Mouse (Mus musculus) embryonic facial prominence, embryonic 12.5 days (tissue): ENCODE measurements around the gene Nmi. TPM values are rescaled to one million over a fixed set of nuclear protein-coding genes. Genes with fewer than 3 reads are reported as not detected.
A peak's percentile ranks its signal among the peaks of the same experiment; 100 is the strongest.
"Not testable (repeated sequence)": the region's sequence is repeated elsewhere in the genome, so short reads cannot be mapped to it uniquely, and the experiment has no call there.

Source experiments
- ATAC-seq: fragments of 200-750 bp; cut with Nextera tagmentation; 2 replicates; pipeline ENCODE4 v1.8.0; 2017; ENCODE audit not compliant: insufficient number of reproducible peaks, insufficient read depth, low FRiP score, low TSS enrichment
- H3K27ac ChIP-seq: fragments of 300-500 bp; sonication (generic); 2 replicates; pipeline ENCODE4 v1.5.1; 2016; ENCODE audit warnings: mild to moderate bottlenecking
- H3K27me3 ChIP-seq: fragments of 300-500 bp; sonication (generic); 2 replicates; pipeline ENCODE4 v1.6.1; 2016; ENCODE audit warnings: mild to moderate bottlenecking, moderate library complexity
- H3K36me3 ChIP-seq: fragments of 300-500 bp; sonication (generic); 2 replicates; pipeline ENCODE4 v1.6.1; 2016; ENCODE audit warnings: mild to moderate bottlenecking
- H3K4me1 ChIP-seq: fragments of 300-500 bp; sonication (generic); 2 replicates; pipeline ENCODE4 v1.6.1; 2016
- H3K4me2 ChIP-seq: fragments of 300-500 bp; sonication (generic); replicated peaks from 2 replicates; pipeline ENCODE4 v1.6.1; 2016; ENCODE audit warnings: mild to moderate bottlenecking, moderate library complexity
- H3K4me3 ChIP-seq: fragments of 300-500 bp; sonication (generic); 2 replicates; pipeline ENCODE4 v1.5.1; 2016; ENCODE audit warnings: mild to moderate bottlenecking
- H3K9ac ChIP-seq: fragments of 300-500 bp; sonication (generic); 2 replicates; pipeline ENCODE4 v1.6.1; 2016; ENCODE audit warnings: mild to moderate bottlenecking, moderate library complexity
- H3K9me3 ChIP-seq: fragments of 300-500 bp; sonication (generic); 2 replicates; pipeline ENCODE4 v1.6.1; 2016; ENCODE audit warnings: mild to moderate bottlenecking, moderate library complexity
- WGBS: fragments of 180-500 bp; shearing (Covaris S2); methylation state at CpG from one replicate; pipeline ENCODE4 v1.1.7; 2016; 5-methylcytosine and 5-hydroxymethylcytosine counted together
- polyA plus RNA-seq: library from polyadenylated mRNA; unstranded; fragments of >200 nt; fragmentation: Nextera tagmentation; extraction: Ambion mirVana; gene quantifications from 2 replicates; pipeline ENCODE4 v1.2.1, GENCODE M21; 2016

The Nmi gene
- 8.1 and 11.7 TPM in 2 replicates for polyA plus RNA-seq

- peak within 1 kb of the TSS; percentile 49 for H3K4me3 ChIP-seq
- peak within 1 kb of the TSS; percentile 63 for H3K9ac ChIP-seq
- peak within 1 kb of the TSS; percentile 67 for H3K4me2 ChIP-seq
- no peaks in the 10 kb centered on the region for H3K4me1 ChIP-seq
- WGBS: 75% methylated on average over 9 of the region's 9 CpGs
- H3K27me3 ChIP-seq: no peaks in the 10 kb centered on the region
- no peaks in the 10 kb centered on the region for H3K36me3 ChIP-seq
- no peak for ATAC-seq
- H3K27ac ChIP-seq: peak within 1 kb of the TSS; percentile 72
- no peaks in the 10 kb centered on the region for H3K9me3 ChIP-seq
Observed at GRCm38 (mm10) chr2:51973410-51973968, at the start of gene Nmi. Gene Nmi, minus strand, starts transcription at chr2:51973494.

GRCm38 (mm10) chr2:52016361-52016760 lies 43.1 kb upstream of the Nmi start:
- no peaks in the 10 kb centered on the region for H3K9me3 ChIP-seq
- no peaks in the 10 kb centered on the region for H3K36me3 ChIP-seq
- no peak overlapping the region for H3K27ac ChIP-seq
- no peak for ATAC-seq
- no peak overlapping the region for H3K9ac ChIP-seq
- H3K4me1 ChIP-seq: 0 out of 2 replicates have a peak, but pooled peaks cover 7% of the 10 kb centered on the region
- H3K4me3 ChIP-seq: no peak overlapping the region
- H3K27me3 ChIP-seq: no peaks in the 10 kb centered on the region
- H3K4me2 ChIP-seq: no peak overlapping the region
- WGBS: 37% methylated on average over 7 of the region's 7 CpGs

GRCm38 (mm10) chr2:52013306-52013820 lies 40.1 kb upstream of the Nmi start:
- Histone ChIP-seq H3K36me3 (no peaks in the 10 kb centered on the region), H3K27ac (no peak overlapping the region), H3K4me1 (0 out of 2 replicates have a peak, but pooled peaks cover 7% of the 10 kb centered on the region), H3K9ac (no peak overlapping the region), H3K27me3 (no peaks in the 10 kb centered on the region), H3K9me3 (no peaks in the 10 kb centered on the region), H3K4me2 (no peak overlapping the region), H3K4me3 (no peak overlapping the region)
- ATAC-seq: no peak
- 66% methylated on average over 9 of the region's 9 CpGs for WGBS

GRCm38 (mm10) chr2:52011820-52012219 lies 38.5 kb upstream of the Nmi start:
- H3K4me2 ChIP-seq, H3K4me3 ChIP-seq, H3K9me3 ChIP-seq, H3K9ac ChIP-seq, H3K27ac ChIP-seq, H3K36me3 ChIP-seq, ATAC-seq, H3K4me1 ChIP-seq, H3K27me3 ChIP-seq: not testable (repeated sequence)
- WGBS: 89% methylated on average over 3 of the region's 3 CpGs

DNA sequence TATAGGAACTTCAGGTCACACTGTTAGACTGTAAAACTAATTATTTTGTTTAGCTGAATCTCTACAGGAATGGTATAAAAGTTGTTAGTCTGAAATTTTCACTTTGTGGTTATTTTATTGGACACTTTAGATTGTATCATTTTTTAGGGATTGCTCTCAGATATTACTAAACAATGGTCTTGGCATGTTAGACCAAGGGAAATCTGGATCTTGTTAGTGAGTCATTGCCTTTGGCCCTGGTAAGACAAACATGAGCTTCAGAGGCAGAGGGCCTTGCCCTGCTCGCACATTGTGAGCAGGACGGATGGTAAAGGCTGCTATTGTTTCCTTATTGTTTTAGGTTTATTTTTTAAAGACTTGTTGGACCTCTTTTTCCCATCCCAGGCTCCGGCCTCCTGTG lies 33.1 kb upstream of the Nmi start:
- Histone ChIP-seq H3K36me3 (no peaks in the 10 kb centered on the region), H3K4me1 (no peaks in the 10 kb centered on the region), H3K9ac (no peak overlapping the region), H3K4me3 (no peak overlapping the region), H3K27ac (no peak overlapping the region), H3K9me3 (no peaks in the 10 kb centered on the region), H3K4me2 (no peak overlapping the region), H3K27me3 (no peaks in the 10 kb centered on the region)
- 33% methylated on average over 3 of the region's 3 CpGs for WGBS
- no peak for ATAC-seq

- H3K9me3 ChIP-seq, H3K27me3 ChIP-seq, H3K4me3 ChIP-seq, H3K4me2 ChIP-seq, H3K9ac ChIP-seq, ATAC-seq, H3K27ac ChIP-seq, H3K4me1 ChIP-seq, H3K36me3 ChIP-seq: not testable (repeated sequence)
- WGBS: 91% methylated on average over 10 of the region's 10 CpGs
Observed at GRCm38 (mm10) chr2:52002299-52002698, 29.0 kb upstream of the Nmi start.

DNA sequence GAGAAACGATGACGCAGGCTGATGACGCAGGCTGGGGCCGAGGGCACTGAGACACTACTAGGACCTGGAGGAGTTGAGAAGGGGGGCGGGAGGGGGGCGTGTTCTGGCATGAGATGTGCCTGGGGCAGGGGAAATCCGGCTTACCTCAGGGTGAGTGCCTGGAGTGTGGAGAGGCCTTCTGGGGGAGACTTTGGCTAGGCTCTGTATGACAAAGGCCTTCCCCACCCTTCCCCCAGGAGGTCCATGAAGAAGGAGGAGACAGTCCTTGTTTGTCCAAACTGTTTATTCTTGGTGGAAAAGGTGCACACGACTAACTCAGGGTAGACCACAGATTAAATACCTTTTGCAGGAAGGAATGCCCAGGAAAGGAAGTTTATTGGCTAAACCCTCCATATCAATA lies 28.2 kb upstream of the Nmi start:
- no peaks in the 10 kb centered on the region for H3K9me3 ChIP-seq
- 80% methylated on average over 8 of the region's 8 CpGs for WGBS
- no peak overlapping the region for H3K27ac ChIP-seq
- no peak overlapping the region for H3K9ac ChIP-seq
- no peaks in the 10 kb centered on the region for H3K4me1 ChIP-seq
- H3K27me3 ChIP-seq: no peaks in the 10 kb centered on the region
- no peak overlapping the region for H3K4me3 ChIP-seq
- H3K4me2 ChIP-seq: no peak overlapping the region
- no peak for ATAC-seq
- H3K36me3 ChIP-seq: no peaks in the 10 kb centered on the region

DNA sequence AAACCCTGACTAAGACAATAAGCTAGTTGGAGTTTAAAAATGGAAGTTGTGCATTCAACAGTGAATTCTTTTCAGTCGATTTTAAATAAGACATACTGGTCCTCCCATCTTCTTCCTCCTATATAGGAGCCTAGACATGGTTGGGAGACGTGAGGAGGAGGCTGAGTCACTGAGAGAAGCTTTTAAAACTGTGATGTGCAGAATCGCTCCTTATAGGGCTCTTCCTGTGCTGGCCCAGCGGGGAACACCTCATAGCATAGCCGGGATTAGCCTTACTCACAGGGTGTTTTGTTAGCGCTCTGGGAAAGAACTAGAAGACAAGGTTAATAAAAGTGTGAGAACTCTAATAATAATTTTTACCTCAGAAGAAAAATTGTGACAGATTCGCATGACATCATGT lies 26.7 kb upstream of the Nmi start:
- ATAC-seq: no peak
- Histone ChIP-seq H3K27me3 (no peaks in the 10 kb centered on the region), H3K4me3 (no peak overlapping the region), H3K4me1 (no peaks in the 10 kb centered on the region), H3K27ac (no peak overlapping the region), H3K9ac (no peak overlapping the region), H3K9me3 (no peaks in the 10 kb centered on the region), H3K4me2 (no peak overlapping the region), H3K36me3 (no peaks in the 10 kb centered on the region)
- 59% methylated on average over 7 of the region's 7 CpGs for WGBS

- Histone ChIP-seq H3K27ac (no peak overlapping the region), H3K4me3 (no peak overlapping the region), H3K4me2 (no peak overlapping the region), H3K27me3 (no peaks in the 10 kb centered on the region), H3K36me3 (no peaks in the 10 kb centered on the region), H3K9ac (no peak overlapping the region), H3K9me3 (no peaks in the 10 kb centered on the region), H3K4me1 (no peaks in the 10 kb centered on the region)
- WGBS: 91% methylated on average over 6 of the region's 6 CpGs
- ATAC-seq: no peak
Observed at GRCm38 (mm10) chr2:51991447-51991846, 18.2 kb upstream of the Nmi start.

GRCm38 (mm10) chr2:51989559-51989958 lies 16.3 kb upstream of the Nmi start:
- ATAC-seq: no peak
- H3K9ac ChIP-seq: no peak overlapping the region
- no peaks in the 10 kb centered on the region for H3K9me3 ChIP-seq
- H3K27ac ChIP-seq: no peak overlapping the region
- H3K4me3 ChIP-seq: no peak overlapping the region
- H3K36me3 ChIP-seq: no peaks in the 10 kb centered on the region
- WGBS: 85% methylated on average over 2 of the region's 2 CpGs
- no peak overlapping the region for H3K4me2 ChIP-seq
- H3K27me3 ChIP-seq: no peaks in the 10 kb centered on the region
- no peaks in the 10 kb centered on the region for H3K4me1 ChIP-seq

DNA sequence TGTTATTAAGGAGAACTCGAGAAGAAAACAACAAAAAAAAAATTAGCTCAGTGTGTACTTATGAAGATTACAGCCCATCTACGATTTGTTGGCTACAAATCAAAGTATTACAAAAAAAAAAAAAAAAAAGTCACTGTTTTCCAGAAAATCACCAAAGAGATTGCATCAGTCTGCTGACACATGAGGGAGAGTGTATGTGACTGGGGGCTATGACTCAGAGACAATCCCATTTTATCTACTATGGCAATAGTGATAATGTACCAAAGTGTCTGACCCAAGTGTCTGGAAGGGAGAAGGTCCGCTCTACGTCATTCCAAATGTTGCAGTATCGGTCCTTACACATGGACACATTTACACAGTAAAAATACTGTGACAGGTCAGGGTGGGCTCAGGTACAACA lies 13.4 kb upstream of the Nmi start:
- H3K9me3 ChIP-seq: no peaks in the 10 kb centered on the region
- no peak overlapping the region for H3K9ac ChIP-seq
- no peak overlapping the region for H3K4me2 ChIP-seq
- WGBS: 82% methylated on average over 5 of the region's 5 CpGs
- H3K27ac ChIP-seq: no peak overlapping the region
- H3K4me3 ChIP-seq: no peak overlapping the region
- H3K4me1 ChIP-seq: peaks cover 3% of the 10 kb centered on the region
- no peaks in the 10 kb centered on the region for H3K36me3 ChIP-seq
- no peaks in the 10 kb centered on the region for H3K27me3 ChIP-seq
- ATAC-seq: no peak

DNA sequence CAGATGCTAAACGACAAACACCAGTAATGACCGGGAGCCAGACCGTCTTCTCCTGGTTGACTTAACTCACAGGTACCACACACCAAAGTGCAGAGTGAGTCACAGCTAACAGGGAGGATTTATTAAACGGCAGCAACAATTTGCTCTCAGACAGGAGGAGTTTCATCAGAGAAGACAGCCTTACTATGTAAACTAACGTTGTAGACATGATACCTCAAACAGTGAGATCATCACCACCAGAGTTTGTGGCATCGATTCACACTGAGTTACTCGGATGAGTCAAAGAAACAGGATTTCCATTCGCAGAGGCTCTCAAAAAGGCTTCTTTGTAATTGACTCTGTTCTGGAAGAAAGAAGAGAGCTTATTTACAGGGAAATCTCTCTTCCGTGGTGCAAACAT lies 12.9 kb upstream of the Nmi start:
- H3K4me2 ChIP-seq: no peak overlapping the region
- ATAC-seq: no peak
- 69% methylated on average over 9 of the region's 9 CpGs for WGBS
- H3K9me3 ChIP-seq: no peaks in the 10 kb centered on the region
- H3K36me3 ChIP-seq: no peaks in the 10 kb centered on the region
- no peak overlapping the region for H3K27ac ChIP-seq
- no peak overlapping the region for H3K4me3 ChIP-seq
- peaks cover 6% of the 10 kb centered on the region for H3K4me1 ChIP-seq
- H3K9ac ChIP-seq: no peak overlapping the region
- H3K27me3 ChIP-seq: no peaks in the 10 kb centered on the region
